Mouse (Mus musculus) CH12.LX (cell line): ENCODE measurements at regions not wholly inside any gene's neighbourhood (a gene's known extent, or its start where the extent isn't known, plus 50 kb on each side); places are given as distances from the start of the nearest gene placed in this dataset.

ENCODE experiments used
- CTCF ChIP-seq, 2 experiments: IDR thresholded peaks in 1 of 2; conservative IDR thresholded peaks in 1 of 2; 2 replicates each; pipeline ENCODE4 v1.5.1; 2011 to 2012; ENCODE audit warnings: low read depth in 2 of 2, low read length in 2 of 2, improper control_type of control experiment in 1 of 2, inconsistent platforms in 1 of 2, mild to moderate bottlenecking in 1 of 2, moderate library complexity in 1 of 2
- TBP ChIP-seq: conservative IDR thresholded peaks from 2 replicates; pipeline ENCODE4 v1.6.1; 2011; ENCODE audit warnings: low read depth, low read length, improper control_type of control experiment

GRCm38 (mm10) chr13:12929806-12930205, 75.4 kb downstream of the Prl2c2 start:
- no peak for TF ChIP-seq TBP
- no peak for TF ChIP-seq CTCF (conservative IDR thresholded peaks at IDR 0.05 in 1 of 2, IDR thresholded peaks at IDR 0.05 in 1 of 2; ENCODE audit: low read depth in 2 of 2, low read length in 2 of 2)
